Mouse (Mus musculus): ENCODE results near the gene Slc22a6. TPM values are rescaled to one million over a fixed set of nuclear protein-coding genes. Genes with fewer than 3 reads are reported as not detected.

Gene Slc22a6
- polyA plus RNA-seq (2015; fragmentation: Nextera tagmentation; extraction: Ambion mirVana): not detected in 2 replicates

DNA sequence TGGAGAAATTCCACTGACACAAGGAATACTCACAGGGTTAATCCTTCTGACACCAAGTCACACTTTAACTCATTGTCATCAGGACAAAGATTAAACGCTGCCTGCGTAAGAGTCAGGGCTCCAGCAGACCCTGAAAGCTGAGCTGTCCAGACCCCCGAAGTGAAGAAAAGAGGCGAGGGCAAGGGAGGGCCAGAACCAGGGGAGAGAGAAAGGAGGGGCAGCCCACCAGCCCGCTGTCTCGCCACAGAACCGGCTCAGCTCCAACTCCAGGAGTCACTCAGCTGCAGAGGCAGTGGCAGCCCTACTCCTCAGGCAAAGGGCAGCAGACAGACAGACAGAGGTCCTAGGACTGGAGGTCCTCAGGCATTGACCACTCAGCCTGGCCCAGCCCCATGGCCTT, at the start of gene Slc22a6:
Gene Slc22a6, plus strand, starts transcription at position 136 of the 400 bp plus-strand sequence.

DNA sequence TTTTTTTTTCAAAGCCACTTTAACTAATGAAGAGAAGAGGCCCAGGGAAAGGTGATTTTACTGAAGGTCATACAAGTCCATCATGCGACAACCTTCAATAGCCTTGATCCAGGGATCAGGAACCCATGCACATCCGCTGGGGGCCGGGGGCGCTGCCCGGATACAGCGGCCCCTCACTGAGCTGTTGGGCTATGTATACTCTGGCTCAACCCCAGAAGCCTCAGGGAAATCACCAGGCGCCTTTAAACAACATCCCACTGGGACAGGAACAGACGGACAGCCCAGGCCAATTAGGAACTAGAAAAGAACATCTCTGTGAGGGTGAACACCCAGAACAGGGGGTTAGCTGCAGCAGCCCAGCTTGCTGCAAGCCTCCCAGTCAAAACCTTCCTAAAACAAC, 26.9 kb upstream of the Slc22a6 start, which contains the start of gene Slc22a8:
Gene Slc22a8, plus strand, starts transcription at position 301 of the 400 bp plus-strand sequence.

DNA sequence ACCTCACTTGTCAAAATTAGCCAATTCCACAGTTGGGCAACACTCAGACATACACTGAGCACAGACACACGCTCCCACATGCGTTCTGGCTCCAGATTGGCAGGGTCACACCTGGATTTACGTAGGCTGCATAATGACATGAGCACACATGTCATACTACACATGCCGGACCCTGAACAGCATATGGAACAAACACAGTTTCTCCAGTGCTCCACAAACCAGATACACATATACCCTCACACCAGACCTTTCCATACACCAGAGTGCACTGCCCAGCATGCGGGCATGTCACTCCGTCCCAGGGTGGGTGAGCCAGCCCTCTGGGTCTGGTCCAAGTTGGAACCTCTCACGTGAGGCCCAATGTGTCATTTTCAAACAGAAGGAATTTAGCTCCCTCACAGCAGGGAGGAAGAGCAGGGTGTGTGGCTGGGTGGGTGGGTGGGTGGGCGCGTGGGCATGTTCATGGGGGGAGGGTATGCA, 45.6 kb downstream of the Slc22a6 start, which contains the start of gene Chrm1:
Gene Chrm1, plus strand, starts transcription at position 430 of the 480 bp plus-strand sequence.

Other genes starting within 250 kb of the Slc22a6 start
- gene Slc22a30, start 212.9 kb upstream of the Slc22a6 start, polyA plus RNA-seq (2015; fragmentation: Nextera tagmentation; extraction: Ambion mirVana): not detected in 2 replicates
- not detected in 2 replicates for gene Slc22a8, start 26.8 kb upstream of the Slc22a6 start, polyA plus RNA-seq (2015; fragmentation: Nextera tagmentation; extraction: Ambion mirVana)
- 0.02 and 0.11 TPM in 2 replicates for gene Chrm1, start 45.8 kb downstream of the Slc22a6 start, polyA plus RNA-seq (2015; fragmentation: Nextera tagmentation; extraction: Ambion mirVana)
- 91.8 and 105 TPM in 2 replicates for gene Slc3a2, start 105.3 kb downstream of the Slc22a6 start, polyA plus RNA-seq (2015; fragmentation: Nextera tagmentation; extraction: Ambion mirVana)
- gene Wdr74, start 117.8 kb downstream of the Slc22a6 start, polyA plus RNA-seq (2015; fragmentation: Nextera tagmentation; extraction: Ambion mirVana): 53.3 and 53.8 TPM in 2 replicates
- 0.46 and 1.1 TPM in 2 replicates for gene 1700092M07Rik, start 122.7 kb downstream of the Slc22a6 start, polyA plus RNA-seq (2015; fragmentation: Nextera tagmentation; extraction: Ambion mirVana)
- 78.0 and 83.1 TPM in 2 replicates for gene Stx5a, start 123.4 kb downstream of the Slc22a6 start, polyA plus RNA-seq (2015; fragmentation: Nextera tagmentation; extraction: Ambion mirVana)
- 59.7 and 64.4 TPM in 2 replicates for gene Nxf1, start 139.0 kb downstream of the Slc22a6 start, polyA plus RNA-seq (2015; fragmentation: Nextera tagmentation; extraction: Ambion mirVana)
- 119 and 130 TPM in 2 replicates for gene Tmem223, start 153.0 kb downstream of the Slc22a6 start, polyA plus RNA-seq (2015; fragmentation: Nextera tagmentation; extraction: Ambion mirVana)
- gene Tmem179b, start 156.4 kb downstream of the Slc22a6 start, polyA plus RNA-seq (2015; fragmentation: Nextera tagmentation; extraction: Ambion mirVana): 60.2 and 82.2 TPM in 2 replicates
- gene Taf6l, start 168.4 kb downstream of the Slc22a6 start, polyA plus RNA-seq (2015; fragmentation: Nextera tagmentation; extraction: Ambion mirVana): 10.3 and 11.8 TPM in 2 replicates
- 86.5 and 92.5 TPM in 2 replicates for gene Polr2g, start 180.5 kb downstream of the Slc22a6 start, polyA plus RNA-seq (2015; fragmentation: Nextera tagmentation; extraction: Ambion mirVana)
- 2.0 and 2.7 TPM in 2 replicates for gene Zbtb3, start 184.5 kb downstream of the Slc22a6 start, polyA plus RNA-seq (2015; fragmentation: Nextera tagmentation; extraction: Ambion mirVana)
- 22.0 and 26.5 TPM in 2 replicates for gene Ttc9c, start 201.3 kb downstream of the Slc22a6 start, polyA plus RNA-seq (2015; fragmentation: Nextera tagmentation; extraction: Ambion mirVana)
- gene Hnrnpul2, start 202.0 kb downstream of the Slc22a6 start, polyA plus RNA-seq (2015; fragmentation: Nextera tagmentation; extraction: Ambion mirVana): 3.1 and 3.3 TPM in 2 replicates
- not detected in 2 replicates for gene AC129217.1, start 211.7 kb downstream of the Slc22a6 start, polyA plus RNA-seq (2015; fragmentation: Nextera tagmentation; extraction: Ambion mirVana)
- gene Bscl2, start 219.4 kb downstream of the Slc22a6 start, polyA plus RNA-seq (2015; fragmentation: Nextera tagmentation; extraction: Ambion mirVana): 45.3 and 49.0 TPM in 2 replicates
- gene Gng3, start 221.2 kb downstream of the Slc22a6 start, polyA plus RNA-seq (2015; fragmentation: Nextera tagmentation; extraction: Ambion mirVana): 0.31 and 0.96 TPM in 2 replicates
- gene Lrrn4cl, start 232.7 kb downstream of the Slc22a6 start, polyA plus RNA-seq (2015; fragmentation: Nextera tagmentation; extraction: Ambion mirVana): 9.4 and 10.6 TPM in 2 replicates

All from urinary bladder, postnatal 0 days (tissue).